Mouse (Mus musculus) cerebellum, adult 11 months (tissue): ENCODE results near the gene Ang5.
"Not testable (repeated sequence)": the region's sequence is repeated elsewhere in the genome, so short reads cannot be mapped to it uniquely, and the experiment has no call there.

ENCODE experiments used
- DNase-seq: peaks from one replicate; pipeline ENCODE4 v3.0.0; 2022

Gene Ang5

DNA sequence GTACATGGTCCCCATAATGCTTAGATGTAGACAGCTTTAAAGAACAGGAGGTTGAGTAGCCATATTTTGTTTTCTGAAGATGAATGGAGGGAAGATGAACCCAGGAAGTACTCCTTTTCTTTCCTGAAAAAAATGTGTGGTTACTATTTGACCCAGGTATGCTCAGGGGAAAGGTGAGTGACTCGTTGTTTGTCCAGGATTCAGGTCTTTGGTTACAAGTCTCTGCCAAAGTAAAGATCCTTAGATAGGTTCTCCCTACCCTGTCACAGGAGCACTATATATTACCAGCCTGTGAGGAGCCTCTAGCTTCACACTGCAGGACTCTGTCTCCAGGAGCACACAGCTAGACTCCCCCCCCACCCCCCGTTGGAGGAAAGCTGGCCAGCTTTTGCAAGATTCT, at the start of gene Ang5:
Gene Ang5 (plus strand): TSS at position 301 of the 400 bp plus-strand sequence.
- DNase-seq = not testable (repeated sequence)

- DNase-seq = not testable (repeated sequence)
Measured at GRCm38 (mm10) chr14:43918214-43918613, 38.7 kb upstream of the Ang5 start.

DNA sequence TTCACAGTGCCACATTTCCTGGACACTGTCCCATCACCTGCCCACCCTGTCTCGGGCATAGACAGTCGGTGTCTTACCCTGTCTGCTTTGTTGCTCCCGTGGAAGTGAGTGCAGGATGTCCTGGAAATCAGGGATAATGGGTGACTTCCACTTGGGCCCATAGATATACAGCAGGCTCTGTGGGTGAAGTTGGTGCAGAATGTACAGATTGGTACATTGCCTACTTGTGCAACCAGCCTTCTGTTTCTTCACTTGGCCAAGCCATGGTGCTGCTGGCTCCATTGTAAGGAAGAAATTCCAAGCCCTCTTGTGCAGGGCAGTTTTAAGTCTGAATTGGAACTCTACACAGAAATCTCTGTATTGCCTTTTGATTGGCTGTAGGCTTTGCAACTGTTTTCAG, 33.4 kb upstream of the Ang5 start, which contains the start of gene Ear10:
Gene Ear10 (minus strand): TSS at position 101 of the 400 bp plus-strand sequence.
- DNase-seq = not testable (repeated sequence)

DNA sequence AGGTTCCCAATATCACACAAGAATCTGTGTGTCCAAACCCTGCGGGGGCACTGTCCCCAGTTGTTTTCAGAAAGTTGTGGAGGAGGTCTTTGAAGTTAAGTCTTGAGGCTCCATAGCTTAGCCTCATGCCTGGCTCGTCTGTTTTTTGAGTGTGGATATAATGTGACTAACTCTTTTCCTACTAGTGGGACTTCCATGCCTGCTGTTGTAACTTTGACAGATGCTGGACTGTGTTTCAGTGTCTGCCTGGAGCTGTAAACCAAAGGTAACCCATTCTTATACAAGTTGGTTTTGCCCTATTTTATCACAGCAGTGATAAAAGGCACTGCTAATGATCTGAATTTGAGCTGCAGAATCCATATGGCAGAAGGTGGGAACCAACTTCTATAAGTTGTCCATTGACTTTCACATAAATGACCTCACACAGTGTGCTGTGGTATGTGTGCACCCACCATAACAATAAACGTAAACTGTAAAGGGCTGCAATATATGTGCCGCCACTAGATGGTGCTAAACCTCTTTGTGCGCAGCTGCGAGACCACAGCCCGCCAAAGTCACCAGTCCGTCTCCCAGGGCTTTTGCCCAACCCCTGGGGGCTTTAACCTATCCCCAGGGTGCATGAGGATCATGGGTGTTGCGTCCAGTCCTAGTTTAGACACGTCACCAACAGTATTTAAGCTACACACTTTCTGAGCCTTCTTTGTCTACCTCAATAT, 32.0 kb upstream of the Ang5 start, which contains the start of gene Gm8113:
Gene Gm8113 (plus strand): TSS at position 703 of the 716 bp plus-strand sequence.
- peak; percentile 9 for DNase-seq

GRCm38 (mm10) chr14:43925404-43925950, 31.4 kb upstream of the Ang5 start:
- DNase-seq = not testable (repeated sequence)

DNA sequence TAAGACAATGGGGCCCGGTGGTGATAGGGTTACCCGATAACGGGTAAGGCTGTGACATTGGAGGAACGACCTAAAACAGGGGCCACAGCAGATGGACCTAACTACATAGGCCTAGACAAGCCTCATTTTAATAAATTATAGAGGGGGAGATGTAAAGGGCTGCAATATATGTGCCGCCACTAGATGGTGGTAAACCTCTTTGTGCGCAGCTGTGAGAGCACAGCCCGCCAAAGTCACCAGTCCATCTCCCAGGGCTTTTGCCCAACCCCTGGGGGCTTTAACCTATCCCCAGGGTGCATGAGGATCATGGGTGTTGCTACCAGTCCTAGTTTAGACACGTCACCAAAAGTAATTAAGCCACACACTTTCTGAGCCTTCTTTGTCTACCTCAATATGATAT, 23.9 kb upstream of the Ang5 start:
- DNase-seq = not testable (repeated sequence)

DNA sequence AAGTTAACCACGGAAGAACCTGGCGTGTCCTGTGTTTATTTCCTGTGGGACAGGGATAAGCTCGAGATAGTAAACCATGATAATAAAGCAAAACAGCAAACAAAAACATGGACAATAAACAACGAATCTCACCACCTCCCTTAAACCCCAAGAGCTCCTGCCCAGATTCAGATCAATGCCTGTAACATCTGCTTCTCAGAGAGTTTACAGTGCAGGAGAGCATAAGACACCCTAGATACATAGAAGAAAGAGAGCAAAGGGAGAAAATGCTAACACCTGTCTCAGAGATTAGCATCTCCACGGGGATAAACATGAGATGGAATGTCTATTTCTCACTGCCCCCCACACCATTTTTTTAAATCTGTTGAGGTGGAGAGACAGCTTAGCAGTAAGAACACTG, 23.5 kb upstream of the Ang5 start:
- not testable (repeated sequence) for DNase-seq

- DNase-seq = not testable (repeated sequence)
Measured at GRCm38 (mm10) chr14:43953382-43953781, 3.5 kb upstream of the Ang5 start.

- DNase-seq = not testable (repeated sequence)
Measured at GRCm38 (mm10) chr14:43955074-43955473, 1.8 kb upstream of the Ang5 start.

DNA sequence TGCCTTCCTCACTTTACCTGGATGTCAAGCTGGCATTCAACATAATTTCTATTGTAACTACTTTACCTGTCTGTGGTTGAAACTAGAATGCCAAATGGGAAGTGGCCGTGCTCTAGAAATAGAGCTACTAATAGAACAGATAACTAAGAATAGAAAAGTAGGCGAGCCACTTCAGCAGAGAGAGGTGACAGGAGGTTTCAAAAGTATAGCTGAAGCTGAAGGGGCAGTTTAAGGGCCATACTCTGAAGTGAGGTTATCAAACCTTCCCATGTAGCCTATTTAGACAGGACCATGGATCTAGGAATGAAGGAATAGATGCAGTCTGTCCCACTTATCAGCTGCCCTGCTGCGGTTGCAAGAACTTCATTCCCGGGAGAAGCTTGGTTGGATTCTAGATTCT, 26.6 kb downstream of the Ang5 start:
- DNase-seq = no peak

DNA sequence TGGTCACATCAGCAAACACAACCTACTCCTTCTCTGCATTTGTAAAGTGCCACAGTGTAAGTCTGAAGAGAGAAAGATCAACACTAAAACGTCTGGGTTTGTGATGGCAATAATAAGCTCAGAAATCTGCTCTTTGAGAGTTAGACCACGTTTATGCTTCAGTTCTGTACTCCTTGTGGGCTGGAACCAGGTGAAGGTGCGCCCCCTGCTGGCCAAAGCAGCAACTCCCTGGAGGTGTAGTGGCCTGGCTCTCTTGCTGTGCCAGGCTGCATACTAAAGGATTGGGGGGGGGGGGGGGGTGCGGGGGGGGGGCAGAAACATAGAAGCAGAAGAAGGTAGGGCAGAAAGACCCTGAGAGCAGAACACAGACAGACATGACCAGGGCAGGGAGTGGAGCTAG, 27.0 kb downstream of the Ang5 start:
- DNase-seq = peak; percentile 1

GRCm38 (mm10) chr14:43986147-43986546, 29.3 kb downstream of the Ang5 start:
- no peak for DNase-seq

DNA sequence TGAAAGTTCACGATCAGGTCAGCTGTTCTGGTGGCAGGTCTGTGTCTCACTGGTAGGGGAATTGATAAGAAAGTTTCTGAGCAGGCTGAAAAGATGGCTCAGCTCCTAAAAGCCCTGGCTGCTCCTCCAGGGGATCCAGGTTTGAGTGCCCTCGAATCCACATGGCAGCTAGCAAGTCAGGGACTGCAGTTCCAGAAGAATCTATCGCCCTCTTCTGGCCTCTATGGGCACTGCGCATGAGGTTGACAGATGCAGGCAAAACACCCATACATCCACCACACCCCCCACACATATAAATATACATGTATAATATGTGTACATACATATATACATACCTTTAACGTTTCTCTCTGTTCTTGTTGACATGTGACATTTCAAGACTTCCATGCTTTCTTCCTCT, 30.5 kb downstream of the Ang5 start:
- DNase-seq = peak; percentile 22

- not testable (repeated sequence) for DNase-seq
Measured at GRCm38 (mm10) chr14:43998455-43999000, 41.7 kb downstream of the Ang5 start.

GRCm38 (mm10) chr14:44001600-44001999, 44.7 kb downstream of the Ang5 start:
- DNase-seq = no peak

GRCm38 (mm10) chr14:44002169-44002568, 45.3 kb downstream of the Ang5 start, which contains the start of gene Ang6:
Ang6 (minus strand) TSS chr14:44002269.
- no peak for DNase-seq

DNA sequence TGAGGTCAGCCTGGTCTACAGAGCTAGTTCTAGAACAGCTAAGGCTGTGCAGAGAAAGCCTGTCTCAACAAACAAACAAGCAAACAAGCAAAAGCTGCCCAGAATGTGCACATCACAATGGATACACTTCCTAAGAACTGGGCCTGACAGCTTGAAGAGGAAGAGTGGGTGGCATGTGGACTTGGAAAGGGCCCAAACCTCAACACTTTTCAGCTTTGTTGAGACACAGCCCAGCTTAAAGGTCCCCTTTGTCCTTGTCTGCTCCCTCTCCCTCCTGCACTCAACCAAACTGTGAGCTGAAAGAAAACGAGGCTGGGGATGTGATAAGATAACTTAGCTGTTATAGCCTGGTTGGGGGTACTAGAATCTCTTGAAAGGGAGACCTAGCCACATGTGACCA, 51.2 kb downstream of the Ang5 start:
- not testable (repeated sequence) for DNase-seq

DNA sequence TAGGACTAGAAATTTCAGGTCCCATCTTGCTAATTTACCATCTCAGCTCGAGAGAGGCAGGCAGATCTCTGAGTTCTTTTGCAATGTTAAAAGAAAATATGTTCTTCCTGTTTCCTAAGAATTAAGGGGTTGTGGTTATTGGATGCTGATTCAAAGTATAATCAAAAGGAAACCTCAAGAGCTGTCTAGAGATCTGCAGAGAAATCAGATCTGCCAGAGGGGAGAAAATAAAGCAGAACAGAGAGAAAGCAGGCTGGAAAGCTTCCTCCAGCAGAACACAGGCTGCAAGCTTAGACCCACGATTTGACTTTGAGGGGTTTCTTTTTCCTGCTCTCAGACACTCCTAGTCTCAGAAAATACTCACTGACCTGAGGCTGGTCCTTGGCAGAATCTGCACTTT, 52.8 kb downstream of the Ang5 start:
- not testable (repeated sequence) for DNase-seq
